Mouse (Mus musculus): ENCODE measurements around the gene Cdkn1b.

GRCm38 (mm10) chr6:134876795-134877194 is 43.4 kb upstream of the Cdkn1b start:
- peak; percentile 67 for TF ChIP-seq CTCF (IDR thresholded peaks at IDR 0.05; ENCODE audit: low read depth)
- no peak for TF ChIP-seq EP300 (IDR thresholded peaks at IDR 0.05; ENCODE audit: low read depth)

Measured in liver, postnatal 0 days (tissue).